Mouse (Mus musculus): Measurements from ENCODE around the gene Reep3.

Reep3 gene

GRCm38 (mm10) chr10:67050766-67051165 lies 46.0 kb downstream of the Reep3 start:
- CTCF ChIA-PET, result interaction anchor here in 1 of 4 experiments (0.8 kb wide), 1 partner anchor 130 kb away, joined by 3 read pairs; no protein-coding TSS in a partner anchor
- POLR2A ChIA-PET, result interaction anchor here (0.6 to 3.5 kb wide), 29 partner anchors 7 to 197 kb away, joined by 3 to 22 read pairs (median 4); no protein-coding TSS in a partner anchor

DNA sequence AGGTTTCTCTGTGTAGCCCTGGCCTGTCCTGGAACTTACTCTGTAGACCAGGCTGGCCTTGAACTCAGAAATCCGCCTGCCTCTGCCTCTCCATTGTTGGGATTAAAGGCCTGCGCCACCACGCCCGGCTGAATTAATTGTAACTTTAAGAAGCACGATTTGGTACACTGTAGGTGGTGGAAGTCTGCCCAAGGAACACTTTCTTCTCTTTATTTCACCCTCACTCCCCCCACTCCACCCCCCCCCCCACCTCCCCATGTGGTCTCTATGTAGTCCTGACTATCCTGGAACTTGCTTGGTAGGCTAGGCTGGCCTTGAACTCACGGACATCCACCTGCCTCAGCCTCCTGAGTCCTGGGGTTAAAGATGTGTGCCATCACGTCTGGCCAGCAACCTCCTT lies 47.1 kb downstream of the Reep3 start:
- POLR2A ChIA-PET, result interaction anchor here in 3 of 4 experiments (0.7 to 2.9 kb wide), 9 partner anchors 24 to 1088 kb away, joined by 3 to 10 read pairs (median 3); no protein-coding TSS in a partner anchor
- CTCF ChIA-PET, result no interaction called here

DNA sequence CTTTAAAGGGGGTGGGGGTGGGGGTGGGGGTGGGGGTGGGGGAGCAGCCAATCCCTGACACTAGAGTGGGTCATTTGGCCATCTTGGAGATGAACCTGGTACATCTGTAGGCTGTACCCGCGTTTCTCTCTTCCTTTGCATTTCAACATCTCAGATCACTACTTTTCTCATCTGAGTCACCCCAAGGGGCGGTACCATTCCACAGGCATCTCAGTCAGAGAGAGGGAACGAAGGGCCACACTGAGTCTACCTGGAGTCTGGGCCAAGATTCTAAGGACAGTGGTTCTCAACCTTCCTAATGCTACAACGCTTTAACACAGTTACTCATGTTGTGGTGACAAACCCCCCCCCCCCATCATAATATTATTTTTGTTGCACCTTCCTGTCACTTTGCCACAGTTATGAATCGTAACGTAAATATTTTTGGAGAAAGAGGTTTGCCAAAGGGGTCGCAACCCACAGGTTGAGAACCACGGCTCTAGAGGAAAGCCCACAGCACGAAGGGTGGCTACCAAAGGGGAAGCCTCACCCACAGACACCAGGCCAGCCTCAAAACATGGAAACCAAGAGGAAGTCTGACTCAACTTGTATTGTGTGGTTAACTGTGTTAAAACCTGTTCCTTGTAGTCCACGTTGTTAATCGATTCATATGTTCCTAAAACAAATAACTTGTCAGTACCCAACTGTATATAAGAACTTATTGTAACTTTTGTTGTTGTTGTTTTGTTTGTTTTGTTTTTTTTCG lies 47.7 kb downstream of the Reep3 start:
- CTCF ChIA-PET, result interaction anchor here in 1 of 4 experiments (0.6 kb wide), 1 partner anchor 32 kb away, joined by 6 read pairs; no protein-coding TSS in a partner anchor

GRCm38 (mm10) chr10:67047712-67048645 lies 48.8 kb downstream of the Reep3 start:
- CTCF ChIA-PET, result interaction anchor here in 1 of 4 experiments (0.6 kb wide), 2 partner anchors 33 to 42 kb away, joined by 3 to 6 read pairs; no protein-coding TSS in a partner anchor
- POLR2A ChIA-PET, result interaction anchor here (0.5 to 1.7 kb wide), 26 partner anchors 9 to 393 kb away, joined by 3 to 9 read pairs (median 3); no protein-coding TSS in a partner anchor

More for the DNA sequence above, 47.7 kb downstream of the Reep3 start:
- POLR2A ChIA-PET, result interaction anchor here (0.6 to 2.9 kb wide), 18 partner anchors 9 to 1089 kb away, joined by 3 to 10 read pairs (median 3); no protein-coding TSS in a partner anchor

DNA sequence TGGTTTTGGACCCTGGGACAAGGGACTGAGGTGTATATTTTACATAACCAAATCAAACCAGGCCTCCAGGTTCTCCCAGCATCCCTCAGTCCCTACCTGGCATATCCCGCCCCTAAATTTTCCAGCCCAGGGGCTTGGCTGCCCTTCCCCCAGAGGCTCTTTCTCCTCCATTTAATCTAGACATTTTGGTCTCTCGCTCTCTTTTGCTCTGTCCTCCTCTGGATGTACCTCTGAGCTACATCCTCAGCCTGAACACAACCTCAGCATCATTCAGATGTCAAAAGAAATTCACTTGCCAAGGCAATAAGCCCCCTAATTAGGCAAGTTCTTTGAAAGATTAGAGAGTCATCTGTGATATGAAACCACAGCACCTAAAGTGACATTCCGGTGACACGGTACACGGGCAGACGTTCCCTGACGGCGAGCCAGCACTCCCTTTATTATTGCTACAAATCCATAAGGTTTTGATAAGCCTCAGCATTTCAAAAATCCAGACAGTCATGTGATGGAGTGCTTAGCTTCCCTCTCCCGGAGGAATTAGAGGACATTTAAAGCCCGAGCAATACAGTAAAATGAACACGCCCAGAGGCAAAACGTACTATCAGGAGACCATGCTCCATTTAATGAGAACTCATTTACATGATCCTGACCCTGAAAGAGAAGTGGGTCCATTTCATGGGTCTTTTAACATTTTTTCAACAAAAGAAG lies 51.4 kb downstream of the Reep3 start:
- ChIA-PET CTCF (no interaction called here), POLR2A (interaction anchor here in 3 of 4 experiments (0.6 to 5.3 kb wide), 12 partner anchors 13 to 256 kb away, joined by 3 to 36 read pairs (median 4); no protein-coding TSS in a partner anchor)

DNA sequence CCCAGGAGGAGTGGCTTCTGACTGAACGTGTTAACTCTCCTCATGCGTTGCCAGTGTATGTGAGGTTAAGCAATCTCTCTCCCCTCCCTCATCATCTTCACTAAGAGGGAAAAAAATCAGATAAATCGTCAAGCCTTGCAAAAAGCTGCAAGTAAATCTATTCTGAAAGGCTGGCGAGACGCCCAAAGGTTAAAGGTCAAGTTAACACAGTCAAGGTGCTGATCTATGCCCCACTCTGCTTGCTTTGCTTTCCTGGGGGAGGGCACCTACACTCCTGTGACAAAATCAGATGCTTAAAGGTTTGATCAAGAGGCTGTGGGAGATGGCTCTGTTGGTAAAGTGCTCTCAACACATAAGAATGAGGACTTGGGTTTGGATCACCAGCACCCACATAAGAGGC lies 52.4 kb downstream of the Reep3 start:
- POLR2A ChIA-PET, result interaction anchor here in 2 of 4 experiments (0.6 to 5.3 kb wide), 20 partner anchors 8 to 138 kb away, joined by 3 to 36 read pairs (median 6); partner anchors contain the start of gene Jmjd1c (in 1 of the 2)
- CTCF ChIA-PET, result interaction anchor here in 2 of 4 experiments (0.6 to 0.7 kb wide), 2 partner anchors 57 to 1009 kb away, joined by 3 to 4 read pairs; no protein-coding TSS in a partner anchor

DNA sequence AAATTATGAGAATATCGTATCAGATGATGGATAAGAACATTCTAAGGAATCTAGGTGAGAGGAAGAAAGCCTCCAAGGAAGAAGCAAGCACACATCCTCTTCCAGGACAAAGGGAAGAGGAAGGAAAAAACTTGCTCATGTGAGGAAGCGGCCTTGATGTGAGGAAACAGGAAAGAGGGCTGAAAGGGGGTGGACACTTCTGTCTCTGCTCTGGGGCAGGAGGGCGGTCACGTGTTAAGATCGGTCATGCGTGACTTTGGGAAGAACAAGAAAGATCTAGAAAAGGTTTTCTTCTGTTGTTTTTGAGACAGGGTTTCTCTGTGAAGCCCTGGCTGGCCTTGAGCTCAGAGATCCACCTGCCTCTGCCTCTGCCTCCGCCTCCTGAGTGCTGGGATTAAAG lies 53.5 kb downstream of the Reep3 start:
- POLR2A ChIA-PET, result interaction anchor here (0.7 to 5.3 kb wide), 57 partner anchors 8 to 208 kb away, joined by 3 to 36 read pairs (median 5); partner anchors contain the start of gene Jmjd1c (in 2 of the 4)
- CTCF ChIA-PET, result interaction anchor here in 1 of 4 experiments (1.2 to 1.6 kb wide), 2 partner anchors 10 to 122 kb away, joined by 4 to 5 read pairs; no protein-coding TSS in a partner anchor

DNA sequence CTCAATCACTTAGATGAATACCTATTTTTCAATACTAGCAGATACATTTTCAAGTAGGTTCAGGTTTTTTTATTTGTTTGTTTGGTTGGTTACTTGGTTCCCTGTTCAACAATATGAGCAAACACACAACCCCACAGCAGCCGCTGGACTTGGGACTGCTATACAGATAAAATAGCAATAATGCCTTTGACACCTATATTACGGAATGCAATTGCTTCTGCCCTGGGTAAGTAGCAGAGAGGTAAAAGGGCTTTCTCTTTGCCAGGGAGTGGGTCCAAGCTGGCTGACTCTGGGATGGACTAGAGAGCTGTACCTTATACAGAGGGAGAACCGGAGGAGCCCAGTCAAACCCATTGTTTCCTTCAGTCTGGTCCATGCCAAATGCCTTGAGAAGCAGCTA lies 56.3 kb downstream of the Reep3 start:
- ChIA-PET CTCF (no interaction called here), POLR2A (interaction anchor here in 2 of 4 experiments (1.0 to 2.8 kb wide), 4 partner anchors 11 to 60 kb away, joined by 3 to 14 read pairs (median 4); no protein-coding TSS in a partner anchor)

DNA sequence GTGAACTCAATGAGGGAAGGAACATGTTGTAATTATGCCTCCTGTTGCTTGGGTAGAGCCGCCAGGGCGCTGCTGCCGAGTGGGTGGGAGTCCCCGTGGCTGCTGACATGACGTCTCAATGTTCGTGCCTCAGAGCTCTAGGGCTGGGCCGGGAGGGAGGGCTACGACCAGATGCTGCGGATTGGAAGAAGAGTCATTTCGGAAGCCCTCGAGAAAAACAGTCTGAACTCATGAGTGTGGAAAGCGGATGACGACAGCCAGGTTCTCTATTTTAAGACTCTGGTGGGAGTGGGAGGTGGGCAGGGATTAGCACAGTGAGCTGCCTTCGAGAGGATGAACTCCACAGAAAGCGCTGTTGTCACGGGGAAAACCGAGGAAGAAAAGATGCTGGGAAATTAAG lies 57.7 kb downstream of the Reep3 start:
- POLR2A ChIA-PET, result interaction anchor here in 3 of 4 experiments (0.9 to 2.8 kb wide), 10 partner anchors 8 to 144 kb away, joined by 3 to 14 read pairs (median 4); no protein-coding TSS in a partner anchor

DNA sequence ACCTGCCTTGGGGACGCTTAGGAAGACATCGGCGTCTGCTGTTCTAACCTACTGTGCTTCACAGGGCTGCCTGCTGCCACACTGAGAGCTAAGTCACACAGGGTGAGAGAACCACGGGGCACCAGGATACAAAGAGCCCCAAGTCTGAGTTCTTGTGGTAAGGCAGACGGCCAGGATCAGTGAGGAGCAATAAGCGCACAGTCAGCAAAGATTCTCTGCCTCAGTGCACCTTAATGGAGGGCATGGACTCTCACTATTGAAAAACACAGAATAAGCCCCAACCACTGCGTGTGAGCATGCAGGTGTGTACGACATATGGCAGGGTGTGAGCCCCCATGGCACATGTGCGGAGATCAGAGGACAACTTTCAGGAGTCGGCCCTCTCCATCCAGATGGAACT lies 60.2 kb downstream of the Reep3 start:
- CTCF ChIA-PET, result interaction anchor here in 3 of 4 experiments (0.6 to 1.3 kb wide), 4 partner anchors 17 to 95 kb away, joined by 3 to 5 read pairs (median 4); no protein-coding TSS in a partner anchor
- POLR2A ChIA-PET, result interaction anchor here in 3 of 4 experiments (0.6 to 5.7 kb wide), 13 partner anchors 11 to 132 kb away, joined by 3 to 41 read pairs (median 4); partner anchors contain the start of gene Jmjd1c (in 1 of the 3)

More for the DNA sequence above, 57.7 kb downstream of the Reep3 start:
- CTCF ChIA-PET, result interaction anchor here in 1 of 4 experiments (0.7 kb wide), 1 partner anchor 59 kb away, joined by 4 read pairs; no protein-coding TSS in a partner anchor

DNA sequence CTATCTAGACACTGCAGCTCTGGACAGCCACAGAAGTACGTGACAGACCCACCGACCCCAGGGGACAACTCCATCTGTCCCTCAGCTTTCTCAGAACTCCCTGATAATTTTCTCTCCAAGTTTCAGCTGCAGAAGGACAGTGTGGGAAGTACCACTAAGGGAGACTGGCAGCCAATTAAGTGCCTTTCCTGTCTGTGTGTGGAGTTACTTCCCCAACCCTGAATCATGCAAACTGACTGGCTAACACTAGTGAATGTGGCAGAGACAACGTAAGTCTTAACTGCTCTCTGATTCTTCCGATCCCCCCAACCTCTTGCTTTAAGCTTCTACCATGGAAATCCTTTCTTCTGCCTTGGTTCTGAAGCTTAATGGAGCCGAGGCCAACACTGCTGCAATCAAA lies 60.6 kb downstream of the Reep3 start:
- ChIA-PET CTCF (interaction anchor here in 1 of 4 experiments (1.3 kb wide), 1 partner anchor 64 kb away, joined by 3 read pairs; no protein-coding TSS in a partner anchor), POLR2A (interaction anchor here in 3 of 4 experiments (0.7 to 5.7 kb wide), 15 partner anchors 6 to 131 kb away, joined by 3 to 41 read pairs (median 4); partner anchors contain the start of gene Jmjd1c (in 1 of the 3))

DNA sequence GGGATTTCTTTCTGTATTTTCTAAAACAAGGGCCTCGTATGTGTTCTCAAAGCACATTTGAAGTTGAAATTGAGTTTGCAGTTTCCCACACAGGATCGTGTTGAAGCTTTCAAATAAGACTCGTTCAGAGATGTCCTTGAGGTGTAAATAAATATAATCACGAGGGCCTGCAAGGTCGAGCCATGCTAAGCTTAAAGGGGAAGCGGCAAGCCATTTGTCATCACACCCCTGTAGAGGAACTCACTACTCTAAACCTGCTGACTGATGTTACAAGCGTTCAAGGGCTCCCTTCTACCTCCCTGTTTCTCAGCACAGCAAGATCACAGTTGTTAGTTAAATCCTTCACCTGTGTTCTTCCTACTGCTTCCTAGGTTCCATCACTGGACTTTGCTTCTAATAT lies 65.6 kb downstream of the Reep3 start:
- POLR2A ChIA-PET, result interaction anchor here in 2 of 4 experiments (0.9 to 1.8 kb wide), 7 partner anchors 11 to 69 kb away, joined by 3 to 11 read pairs (median 3); no protein-coding TSS in a partner anchor
- CTCF ChIA-PET, result no interaction called here

GRCm38 (mm10) chr10:67029297-67029696 lies 67.4 kb downstream of the Reep3 start:
- ChIA-PET POLR2A (interaction anchor here (0.6 to 5.5 kb wide), 13 partner anchors 9 to 117 kb away, joined by 3 to 64 read pairs (median 3); partner anchors contain the start of gene Jmjd1c (in 1 of the 4)), CTCF (interaction anchor here in 1 of 4 experiments (0.6 kb wide), 1 partner anchor 13 kb away, joined by 16 read pairs; no protein-coding TSS in a partner anchor)

DNA sequence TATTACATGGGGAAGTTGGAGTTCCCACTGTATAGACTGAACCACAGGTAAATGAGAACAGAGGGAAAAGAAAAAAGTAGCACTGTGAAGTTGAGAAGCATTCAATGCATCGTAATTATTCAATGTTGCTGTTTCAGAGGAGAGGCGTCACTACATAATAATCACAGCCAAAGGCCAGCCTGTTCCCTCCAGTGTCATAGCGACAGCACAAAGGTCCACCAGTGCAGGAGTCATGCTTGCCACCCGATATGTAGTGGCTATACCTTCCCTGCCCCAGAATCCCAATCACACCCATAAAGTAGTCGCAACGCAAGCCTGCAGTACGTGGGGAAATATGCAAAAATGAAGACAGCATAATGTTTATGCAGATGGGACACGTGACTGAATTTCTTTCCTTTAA lies 70.4 kb downstream of the Reep3 start:
- POLR2A ChIA-PET, result interaction anchor here in 3 of 4 experiments (0.5 to 5.5 kb wide), 31 partner anchors 10 to 1101 kb away, joined by 3 to 64 read pairs (median 4); partner anchors contain the start of gene Jmjd1c (in 1 of the 3)
- CTCF ChIA-PET, result interaction anchor here in 1 of 4 experiments (0.6 kb wide), 1 partner anchor 28 kb away, joined by 3 read pairs; no protein-coding TSS in a partner anchor

- POLR2A ChIA-PET, result interaction anchor here (0.5 to 5.5 kb wide), 45 partner anchors 8 to 1102 kb away, joined by 3 to 64 read pairs (median 4); partner anchors contain the start of gene Jmjd1c (in 2 of the 4)
- CTCF ChIA-PET, result interaction anchor here in 1 of 4 experiments (0.6 kb wide), 1 partner anchor 27 kb away, joined by 3 read pairs; no protein-coding TSS in a partner anchor
These were observed 71.0 kb downstream of the Reep3 start for GRCm38 (mm10) chr10:67025573-67026236.

GRCm38 (mm10) chr10:67024391-67024790 lies 72.4 kb downstream of the Reep3 start:
- ChIA-PET CTCF (interaction anchor here in 1 of 4 experiments (0.9 kb wide), 1 partner anchor 14 kb away, joined by 5 read pairs; no protein-coding TSS in a partner anchor), POLR2A (interaction anchor here in 3 of 4 experiments (0.5 to 5.5 kb wide), 14 partner anchors 9 to 113 kb away, joined by 3 to 64 read pairs (median 5); no protein-coding TSS in a partner anchor)

Data from embryonic stem cell, embryonic (primary cell).